Mouse (Mus musculus) liver, embryonic 12.5 days (tissue): ENCODE data around the gene Tep1. TPM values are rescaled to one million over a fixed set of nuclear protein-coding genes. Genes with fewer than 3 reads are reported as not detected.

Experiments
- ATAC-seq: fragments of 200-750 bp; cut with Nextera tagmentation; 2 replicates; pipeline ENCODE4 v1.8.0; 2017; ENCODE audit warnings: moderate number of reproducible peaks, mild to moderate bottlenecking, moderate library complexity
- H3K27ac ChIP-seq: fragments of 300-500 bp; sonication (generic); 2 replicates; pipeline ENCODE4 v1.5.1; 2016; ENCODE audit warnings: mild to moderate bottlenecking
- H3K27me3 ChIP-seq: fragments of 300-500 bp; sonication (generic); replicated peaks from 2 replicates; pipeline ENCODE4 v1.6.1; 2016; ENCODE audit warnings: mild to moderate bottlenecking, moderate library complexity
- H3K36me3 ChIP-seq: fragments of 300-500 bp; sonication (generic); 2 replicates; pipeline ENCODE4 v1.6.1; 2016; ENCODE audit warnings: mild to moderate bottlenecking, moderate library complexity
- H3K4me1 ChIP-seq: fragments of 300-500 bp; sonication (generic); 2 replicates; pipeline ENCODE4 v1.6.1; 2016
- H3K4me2 ChIP-seq: fragments of 300-500 bp; sonication (generic); 2 replicates; pipeline ENCODE4 v1.6.1; 2016; ENCODE audit warnings: mild to moderate bottlenecking, moderate library complexity
- H3K4me3 ChIP-seq: fragments of 300-500 bp; sonication (generic); 2 replicates; pipeline ENCODE4 v1.5.1; 2016; ENCODE audit warnings: mild to moderate bottlenecking, moderate library complexity
- H3K9ac ChIP-seq: fragments of 300-500 bp; sonication (generic); 2 replicates; pipeline ENCODE4 v1.6.1; 2016; ENCODE audit warnings: mild to moderate bottlenecking, moderate library complexity
- H3K9me3 ChIP-seq: fragments of 300-500 bp; sonication (generic); replicated peaks from 2 replicates; pipeline ENCODE4 v1.6.1; 2016; ENCODE audit warnings: mild to moderate bottlenecking, moderate library complexity
- WGBS: fragments of 180-500 bp; shearing (Covaris S2); methylation state at CpG from one replicate; pipeline ENCODE4 v1.1.7; 2016; ENCODE audit not compliant: insufficient replicate concordance; 5-methylcytosine and 5-hydroxymethylcytosine counted together
- polyA plus RNA-seq: library from polyadenylated mRNA; unstranded; fragments of >200 nt; fragmentation: Nextera tagmentation; extraction: Ambion mirVana; gene quantifications from 2 replicates; pipeline ENCODE4 v1.2.1, GENCODE M21; 2016

The Tep1 gene
- polyA plus RNA-seq, 1 experiment from 2014 or later: 2.2 TPM

GRCm38 (mm10) chr14:50802843-50803562 lies 67.4 kb downstream of the Tep1 start:
- H3K4me3 ChIP-seq: no peak overlapping the region
- no peaks in the 10 kb centered on the region for H3K36me3 ChIP-seq
- no peak overlapping the region for H3K4me2 ChIP-seq
- H3K27ac ChIP-seq: no peak overlapping the region
- H3K27me3 ChIP-seq: no peaks in the 10 kb centered on the region
- no peaks in the 10 kb centered on the region for H3K9me3 ChIP-seq
- ATAC-seq: no peak
- H3K9ac ChIP-seq: no peak overlapping the region; the same call in 1 of the 2 replicates
- peaks cover 24% of the 10 kb centered on the region for H3K4me1 ChIP-seq
- WGBS: 56% methylated on average over 4 of the region's 4 CpGs

- H3K9ac ChIP-seq: no peak overlapping the region
- H3K27me3 ChIP-seq: no peaks in the 10 kb centered on the region
- H3K4me3 ChIP-seq: no peak overlapping the region
- H3K4me1 ChIP-seq: peaks cover 24% of the 10 kb centered on the region
- H3K27ac ChIP-seq: no peak overlapping the region
- no peak for ATAC-seq
- no peak overlapping the region for H3K4me2 ChIP-seq
- no peaks in the 10 kb centered on the region for H3K36me3 ChIP-seq
- 80% methylated on average over 6 of the region's 6 CpGs for WGBS
- H3K9me3 ChIP-seq: no peaks in the 10 kb centered on the region
Observed at GRCm38 (mm10) chr14:50802441-50802840, 67.9 kb downstream of the Tep1 start.

GRCm38 (mm10) chr14:50799502-50800259 lies 70.7 kb downstream of the Tep1 start:
- Histone ChIP-seq H3K9ac (no peak overlapping the region), H3K9me3 (no peaks in the 10 kb centered on the region), H3K27ac (no peak overlapping the region), H3K4me1 (peaks cover 18% of the 10 kb centered on the region), H3K27me3 (no peaks in the 10 kb centered on the region), H3K4me3 (no peak overlapping the region), H3K36me3 (no peaks in the 10 kb centered on the region), H3K4me2 (no peak overlapping the region)
- WGBS: 4% methylated on average over 3 of the region's 3 CpGs
- no peak for ATAC-seq

GRCm38 (mm10) chr14:50798512-50798911 lies 71.8 kb downstream of the Tep1 start:
- no peak for ATAC-seq
- H3K36me3 ChIP-seq: no peaks in the 10 kb centered on the region
- H3K4me3 ChIP-seq: no peak overlapping the region
- no peak overlapping the region for H3K9ac ChIP-seq
- WGBS: 46% methylated on average over 2 of the region's 2 CpGs
- H3K27ac ChIP-seq: no peak overlapping the region
- peaks cover 13% of the 10 kb centered on the region for H3K4me1 ChIP-seq
- H3K4me2 ChIP-seq: no peak overlapping the region
- H3K9me3 ChIP-seq: no peaks in the 10 kb centered on the region
- no peaks in the 10 kb centered on the region; the same call in 1 of the 2 replicates for H3K27me3 ChIP-seq

- H3K9me3 ChIP-seq: no peaks in the 10 kb centered on the region
- no peaks in the 10 kb centered on the region for H3K36me3 ChIP-seq
- ATAC-seq: no peak
- H3K9ac ChIP-seq: no peak overlapping the region
- no peak overlapping the region for H3K4me3 ChIP-seq
- no peaks in the 10 kb centered on the region; the same call in 1 of the 2 replicates for H3K27me3 ChIP-seq
- no peak overlapping the region for H3K27ac ChIP-seq
- H3K4me1 ChIP-seq: no peaks in the 10 kb centered on the region
- 71% methylated on average over 1 of the region's 1 CpGs for WGBS
- H3K4me2 ChIP-seq: no peak overlapping the region
Observed at GRCm38 (mm10) chr14:50796464-50796863, 73.9 kb downstream of the Tep1 start.

GRCm38 (mm10) chr14:50795965-50796364 lies 74.4 kb downstream of the Tep1 start:
- 71% methylated on average over 4 of the region's 4 CpGs for WGBS
- no peak for ATAC-seq
- Histone ChIP-seq H3K4me3 (no peak overlapping the region), H3K4me1 (no peaks in the 10 kb centered on the region), H3K4me2 (no peak overlapping the region), H3K36me3 (no peaks in the 10 kb centered on the region), H3K27ac (no peak overlapping the region), H3K27me3 (no peaks in the 10 kb centered on the region; the same call in 1 of the 2 replicates), H3K9me3 (no peaks in the 10 kb centered on the region), H3K9ac (no peak overlapping the region)

GRCm38 (mm10) chr14:50795261-50795935 lies 75.0 kb downstream of the Tep1 start:
- Histone ChIP-seq H3K27ac (no peak overlapping the region), H3K9me3 (no peaks in the 10 kb centered on the region), H3K36me3 (no peaks in the 10 kb centered on the region), H3K9ac (no peak overlapping the region), H3K4me1 (no peaks in the 10 kb centered on the region), H3K4me2 (no peak overlapping the region), H3K4me3 (no peak overlapping the region), H3K27me3 (no peaks in the 10 kb centered on the region; the same call in 1 of the 2 replicates)
- no peak for ATAC-seq
- 80% methylated on average over 24 of the region's 24 CpGs for WGBS

- no peak for ATAC-seq
- no peak overlapping the region for H3K27ac ChIP-seq
- H3K4me1 ChIP-seq: peaks cover 8% of the 10 kb centered on the region
- no peaks in the 10 kb centered on the region; the same call in 1 of the 2 replicates for H3K27me3 ChIP-seq
- H3K9me3 ChIP-seq: no peaks in the 10 kb centered on the region
- 20% methylated on average over 2 of the region's 2 CpGs for WGBS
- H3K36me3 ChIP-seq: no peaks in the 10 kb centered on the region
- H3K9ac ChIP-seq: no peak overlapping the region
- no peak overlapping the region for H3K4me3 ChIP-seq
- H3K4me2 ChIP-seq: no peak overlapping the region
Observed at GRCm38 (mm10) chr14:50788157-50788556, 82.2 kb downstream of the Tep1 start.

GRCm38 (mm10) chr14:50785251-50785637 lies 85.1 kb downstream of the Tep1 start, which contains the start of gene Ttc5:
TSS of gene Ttc5 (minus strand) at chr14:50785519.
- Histone ChIP-seq H3K36me3 (peaks cover 13% of the 10 kb centered on the region), H3K9ac (peak within 1 kb of the TSS; percentile 78), H3K27me3 (no peaks in the 10 kb centered on the region; the same call in 1 of the 2 replicates), H3K9me3 (no peaks in the 10 kb centered on the region), H3K27ac (peak within 1 kb of the TSS; percentile 62; the same call in 1 of the 2 replicates), H3K4me1 (peaks cover 8% of the 10 kb centered on the region), H3K4me3 (peak within 1 kb of the TSS; percentile 91), H3K4me2 (peak within 1 kb of the TSS; percentile 72)
- WGBS: 0% methylated on average over 21 of the region's 21 CpGs
- ATAC-seq: peak; percentile 94

- WGBS: 18% methylated on average over 16 of the region's 16 CpGs
- Histone ChIP-seq H3K4me2 (peak overlapping the region; percentile 72), H3K4me1 (peaks cover 8% of the 10 kb centered on the region), H3K9ac (peak overlapping the region; percentile 78), H3K27ac (peak overlapping the region; percentile 62; the same call in 1 of the 2 replicates), H3K36me3 (peaks cover 17% of the 10 kb centered on the region), H3K27me3 (no peaks in the 10 kb centered on the region), H3K4me3 (peak overlapping the region; percentile 91), H3K9me3 (no peaks in the 10 kb centered on the region)
- peak; percentile 61; the same call in 1 of the 2 replicates for ATAC-seq
Observed at GRCm38 (mm10) chr14:50784391-50785250, 85.7 kb downstream of the Tep1 start.

- 73% methylated on average over 3 of the region's 3 CpGs for WGBS
Observed at GRCm38 (mm10) chr14:50782166-50782565, 88.2 kb downstream of the Tep1 start.

More at GRCm38 (mm10) chr14:50782166-50782565, 88.2 kb downstream of the Tep1 start:
- Histone ChIP-seq H3K36me3 (peaks cover 26% of the 10 kb centered on the region), H3K9ac (no peak overlapping the region), H3K27me3 (no peaks in the 10 kb centered on the region), H3K4me2 (no peak overlapping the region), H3K27ac (no peak overlapping the region), H3K9me3 (no peaks in the 10 kb centered on the region), H3K4me3 (no peak overlapping the region), H3K4me1 (peaks cover 8% of the 10 kb centered on the region)
- ATAC-seq: no peak
